Mouse (Mus musculus) CD4-positive, CD25-positive, alpha-beta regulatory T cell (primary cell): ENCODE measurements around the gene Cnn3. TPM values are rescaled to one million over a fixed set of nuclear protein-coding genes. Genes with fewer than 3 reads are reported as not detected.

Experiments used
- polyA plus RNA-seq: library from polyadenylated mRNA; unstranded; fragments of 100-300 nt; shearing (Covaris generic); gene quantifications from one replicate; pipeline ENCODE4 v1.2.1, GENCODE M21; 2017

Cnn3 gene
- 34.5 TPM for polyA plus RNA-seq

DNA sequence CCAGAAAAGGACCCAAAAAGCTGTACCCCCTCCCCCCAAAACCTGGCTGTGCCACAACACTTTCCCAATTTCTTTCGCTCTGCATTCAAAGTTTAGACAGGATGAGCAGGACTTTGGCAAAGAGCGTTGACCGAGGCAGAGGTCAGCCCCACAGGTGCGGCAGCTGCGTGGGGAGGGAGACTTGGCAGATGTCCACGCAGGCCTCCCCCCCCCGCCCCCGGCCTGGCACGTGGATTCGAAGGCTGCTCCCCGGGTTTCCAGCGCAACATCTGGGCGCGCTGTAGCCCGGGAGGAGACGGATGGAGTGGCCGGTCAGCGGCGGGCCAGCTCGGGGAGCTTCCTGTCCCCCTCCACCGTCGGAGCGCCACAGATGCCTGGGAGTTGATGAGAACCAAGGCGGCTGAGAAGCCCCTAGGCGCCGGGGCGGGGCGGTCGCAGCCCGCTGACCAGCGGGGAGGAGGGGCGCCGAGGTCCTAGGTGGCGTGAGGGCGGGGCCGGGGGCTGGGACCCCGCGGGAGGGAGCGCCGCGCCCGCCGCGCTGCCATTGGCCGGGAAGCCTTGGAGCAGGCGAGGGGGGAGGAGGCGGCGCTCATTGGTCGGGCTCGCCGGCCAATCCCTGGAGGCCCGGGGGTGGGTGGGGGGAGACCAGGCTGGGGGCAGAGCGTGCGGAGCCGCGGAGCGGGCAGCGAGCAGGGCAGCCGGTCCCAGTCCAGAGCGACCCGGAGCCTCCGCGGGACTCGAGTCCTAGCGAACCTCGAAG lies at the start of gene Cnn3:
Cnn3 (plus strand) TSS at position 637 of the 760 bp plus-strand sequence.

Other genes with a start within 250 kb of the Cnn3 start
- not detected for gene Tmem56, start 143.4 kb upstream of the Cnn3 start, polyA plus RNA-seq
- gene Alg14, start 134.7 kb upstream of the Cnn3 start, polyA plus RNA-seq: 13.6 TPM
- not detected for gene Slc44a3, start 105.9 kb downstream of the Cnn3 start, polyA plus RNA-seq
- gene 4930432M17Rik, start 244.3 kb downstream of the Cnn3 start, polyA plus RNA-seq: not detected